ENCODE assay signal across 9 mouse cellular contexts in genomic region chr13:36282018-36282417, GRCm38 (mm10).
A peak's percentile ranks its signal among the peaks of the same experiment; 100 is the strongest.
DNase-seq lines count a peak whose midpoint lies in the region; ATAC-seq and TF ChIP-seq lines count a peak whose summit lies in the region.
"Had no signal": no experiment of that assay in that cellular context is flagged by ENCODE, and none has a peak within 500 bp of the region (broad histone marks: within the 10 kb centered on the region; RNA-seq: fewer than 3 reads in every experiment).

No protein-coding gene starts in this region.

- no peak overlapping the region for H3K27ac ChIP-seq in cortical plate, adult 2 months (ENCODE audit: insufficient read depth, low read length)
- no peak overlapping the region for H3K27ac ChIP-seq in limb, embryonic 10.5 days
- no peak overlapping the region for H3K27ac ChIP-seq in stomach, postnatal 0 days (replicated peaks)

- no peaks in the 10 kb centered on the region for H3K36me3 ChIP-seq in limb, embryonic 10.5 days
- H3K36me3 ChIP-seq in stomach, postnatal 0 days (ENCODE audit: control insufficient read depth, insufficient read depth, low read length): no peaks in the 10 kb centered on the region
- H3K36me3 ChIP-seq: embryonic facial prominence, embryonic 12.5 days had no signal

- peak; percentile 81 for DNase-seq in 3T3-L1 (ENCODE audit: low read depth, low spot score)
- peak; percentile 82 for DNase-seq in adipocyte (ENCODE audit: low spot score)
- DNase-seq in gastrocnemius, postnatal 4 days (ENCODE audit: low spot score in 2 of 2): peak; percentile 27 to 68
- DNase-seq in kidney, adult 18-20 months: peak; percentile 73
- peak; percentile 81 for DNase-seq in limb, embryonic 10.5 days (ENCODE audit: low spot score)
- peak; percentile 70 for DNase-seq in naive thymus-derived CD4-positive, alpha-beta T cell, adult 2 months (ENCODE audit: low read depth)
- peak; percentile 80 for DNase-seq in stomach, postnatal 0 days (ENCODE audit: low spot score)

- H3K27me3 ChIP-seq in limb, embryonic 10.5 days (ENCODE audit: low read depth, poor library complexity, severe bottlenecking): no peaks in the 10 kb centered on the region
- no peaks in the 10 kb centered on the region for H3K27me3 ChIP-seq in stomach, postnatal 0 days (ENCODE audit: control insufficient read depth, insufficient read depth, low read length)
- H3K27me3 ChIP-seq: embryonic facial prominence, embryonic 12.5 days had no signal

- TF ChIP-seq EP300 in stomach, postnatal 0 days (optimal IDR thresholded peaks at IDR 0.05): no peak

- no peaks in the 10 kb centered on the region for H3K9me3 ChIP-seq in limb, embryonic 10.5 days (replicated peaks)
- H3K9me3 ChIP-seq in stomach, postnatal 0 days (ENCODE audit: control insufficient read depth, low read length): no peaks in the 10 kb centered on the region
- H3K9me3 ChIP-seq: embryonic facial prominence, embryonic 12.5 days had no signal

- no peak overlapping the region for H3K4me2 ChIP-seq in stomach, postnatal 0 days (replicated peaks; ENCODE audit: low read depth)
- H3K4me2 ChIP-seq: embryonic facial prominence, embryonic 12.5 days had no signal

- peak; percentile 84 for TF ChIP-seq CTCF in cortical plate, adult 2 months (IDR thresholded peaks at IDR 0.05; ENCODE audit: extremely low read depth, insufficient read depth, low read length)
- TF ChIP-seq CTCF in stomach, postnatal 0 days (IDR thresholded peaks at IDR 0.05; ENCODE audit: low read depth): peak; percentile 93

- no peak overlapping the region for H3K4me3 ChIP-seq in cortical plate, adult 2 months (ENCODE audit: insufficient read depth, low read length)
- H3K4me3 ChIP-seq in limb, embryonic 10.5 days: no peak overlapping the region
- no peak overlapping the region for H3K4me3 ChIP-seq in stomach, postnatal 0 days (ENCODE audit: low read depth, low read length)
- H3K4me3 ChIP-seq: embryonic facial prominence, embryonic 12.5 days had no signal

- 19% methylated on average over 6 of the region's 6 CpGs for WGBS in limb, embryonic 10.5 days
- WGBS in stomach, postnatal 0 days: 4% methylated on average over 6 of the region's 6 CpGs

- no peak for ATAC-seq in stomach, postnatal 0 days (ENCODE audit: low FRiP score, low TSS enrichment)

- H3K4me1 ChIP-seq in cortical plate, adult 2 months (ENCODE audit: control insufficient read depth, insufficient read depth, low read length): peaks cover 1% of the 10 kb centered on the region; the same call in 1 of the 2 replicates
- H3K4me1 ChIP-seq in limb, embryonic 10.5 days: peaks cover 19% of the 10 kb centered on the region
- H3K4me1 ChIP-seq in stomach, postnatal 0 days (replicated peaks; ENCODE audit: control insufficient read depth, insufficient read depth): no peaks in the 10 kb centered on the region

- H3K9ac ChIP-seq in stomach, postnatal 0 days (ENCODE audit: low read length): no peak overlapping the region
- H3K9ac ChIP-seq: embryonic facial prominence, embryonic 12.5 days had no signal

- TF ChIP-seq POLR2A in cortical plate, adult 2 months (IDR thresholded peaks at IDR 0.05; ENCODE audit: extremely low read depth, insufficient read depth, low read length): no peak
